In the genomic region with DNA sequence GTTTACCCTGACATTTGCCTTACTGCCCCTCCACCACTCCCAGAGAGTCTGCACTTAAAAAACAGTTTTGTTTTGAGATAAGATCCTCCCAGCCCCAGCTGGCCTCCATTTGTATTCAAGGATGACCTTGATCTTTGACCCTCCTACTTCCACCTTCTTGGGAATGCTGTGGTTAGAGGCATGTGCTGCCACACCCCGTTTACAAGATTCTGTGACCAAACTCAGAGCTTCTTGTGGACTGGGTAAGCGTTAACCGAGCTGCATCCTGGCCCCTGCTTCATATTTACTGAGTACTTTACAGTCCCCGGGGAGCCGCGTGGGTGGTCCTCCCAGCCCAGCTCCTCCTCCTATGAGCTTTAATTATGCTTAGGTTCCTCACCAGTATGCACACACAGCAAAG, we compare ENCODE assay signal across 15 mouse cellular contexts.
DNase-seq lines count a peak whose midpoint lies in the region; ATAC-seq and TF ChIP-seq lines count a peak whose summit lies in the region.
"Had no signal": no experiment of that assay in that cellular context is flagged by ENCODE, and none has a peak within 500 bp of the region (broad histone marks: within the 10 kb centered on the region; RNA-seq: fewer than 3 reads in every experiment).

No protein-coding gene starts in this region.

- peak overlapping the region; percentile 16; the same call in 1 of the 2 replicates for H3K4me2 ChIP-seq in heart, embryonic 11.5 days
- peak overlapping the region; percentile 23 for H3K4me2 ChIP-seq in liver, embryonic 12.5 days
- no peak overlapping the region for H3K4me2 ChIP-seq in liver, postnatal 0 days (ENCODE audit: low read depth, low read length)
- H3K4me2 ChIP-seq in myocyte (ENCODE audit: low read depth) = peak overlapping the region; percentile 36
- H3K4me2 ChIP-seq: forebrain, embryonic 15.5 days; intestine, embryonic 15.5 days; limb, embryonic 12.5 days had no signal

- TF ChIP-seq CTCF in liver, postnatal 0 days (IDR thresholded peaks at IDR 0.05; ENCODE audit: low read depth) = no peak

- H3K9ac ChIP-seq in heart, embryonic 11.5 days (ENCODE audit: low read depth, low read length) = no peak overlapping the region
- peak overlapping the region; percentile 10; the same call in 1 of the 2 replicates for H3K9ac ChIP-seq in liver, embryonic 12.5 days
- no peak overlapping the region for H3K9ac ChIP-seq in liver, postnatal 0 days (replicated peaks)
- H3K9ac ChIP-seq: forebrain, embryonic 15.5 days; intestine, embryonic 15.5 days; limb, embryonic 12.5 days had no signal

- H3K9me3 ChIP-seq in heart, embryonic 11.5 days (replicated peaks; ENCODE audit: control insufficient read depth, low read length) = no peaks in the 10 kb centered on the region
- no peaks in the 10 kb centered on the region for H3K9me3 ChIP-seq in liver, embryonic 12.5 days (replicated peaks)
- H3K9me3 ChIP-seq in liver, postnatal 0 days (ENCODE audit: low read length) = no peaks in the 10 kb centered on the region
- H3K9me3 ChIP-seq: forebrain, embryonic 15.5 days; intestine, embryonic 15.5 days; limb, embryonic 12.5 days had no signal

- WGBS in heart, embryonic 11.5 days (ENCODE audit: insufficient replicate concordance) = 26% methylated on average over 6 of the region's 6 CpGs
- WGBS in liver, embryonic 12.5 days (ENCODE audit: insufficient replicate concordance) = 12% methylated on average over 6 of the region's 6 CpGs
- 26% methylated on average over 6 of the region's 6 CpGs for WGBS in liver, postnatal 0 days (ENCODE audit: insufficient replicate concordance)

- H3K79me2 ChIP-seq in myocyte (ENCODE audit: control insufficient read depth, insufficient read depth) = no peaks in the 10 kb centered on the region

- DNase-seq in heart, adult 8-10 months (ENCODE audit: low spot score) = no peak
- no peak for DNase-seq in liver, postnatal 0 days
- DNase-seq in ZHBTc4 (ENCODE audit: low read depth, low spot score) = peak; percentile 98
- no peak for DNase-seq in urinary bladder, postnatal 4 days (ENCODE audit: low spot score in 2 of 2)
- DNase-seq in T-cell, adult 2 months (ENCODE audit: low spot score) = no peak
- DNase-seq: cerebellum, adult 8-10 months; gastrocnemius, postnatal 25 days; layer of hippocampus, adult 9-11 months; spleen, adult 18-20 months had no signal

- no peaks in the 10 kb centered on the region for H3K27me3 ChIP-seq in heart, embryonic 11.5 days (ENCODE audit: control insufficient read depth, insufficient read depth, low read length)
- H3K27me3 ChIP-seq in liver, embryonic 12.5 days (replicated peaks) = 0 out of 2 replicates have a peak, but pooled peaks cover 4% of the 10 kb centered on the region
- H3K27me3 ChIP-seq in liver, postnatal 0 days (ENCODE audit: insufficient read depth, low read length) = no peaks in the 10 kb centered on the region
- no peaks in the 10 kb centered on the region for H3K27me3 ChIP-seq in myocyte (ENCODE audit: control insufficient read depth, insufficient read depth, insufficient read length)
- H3K27me3 ChIP-seq: forebrain, embryonic 15.5 days; intestine, embryonic 15.5 days; limb, embryonic 12.5 days had no signal

- no peaks in the 10 kb centered on the region for H3K36me3 ChIP-seq in heart, embryonic 11.5 days (ENCODE audit: control insufficient read depth, insufficient read depth, low read length)
- H3K36me3 ChIP-seq in liver, embryonic 12.5 days = no peaks in the 10 kb centered on the region
- no peaks in the 10 kb centered on the region for H3K36me3 ChIP-seq in liver, postnatal 0 days (replicated peaks; ENCODE audit: insufficient read depth, low read length)
- H3K36me3 ChIP-seq in myocyte (ENCODE audit: control insufficient read depth, insufficient read depth) = no peaks in the 10 kb centered on the region
- H3K36me3 ChIP-seq: intestine, embryonic 15.5 days; limb, embryonic 12.5 days had no signal

- H3ac ChIP-seq in myocyte (ENCODE audit: control insufficient read depth, insufficient read length) = no peak overlapping the region

- H3K4me1 ChIP-seq in heart, embryonic 11.5 days (ENCODE audit: control insufficient read depth, insufficient read depth, low read length) = peaks cover 9% of the 10 kb centered on the region; the same call in 1 of the 2 replicates
- peaks cover 48% of the 10 kb centered on the region for H3K4me1 ChIP-seq in liver, embryonic 12.5 days
- peaks cover 14% of the 10 kb centered on the region for H3K4me1 ChIP-seq in liver, postnatal 0 days (ENCODE audit: insufficient read depth)
- H3K4me1 ChIP-seq: forebrain, embryonic 15.5 days had no signal

- ATAC-seq in heart, embryonic 11.5 days (replicated peaks; ENCODE audit: insufficient number of reproducible peaks, low FRiP score, low TSS enrichment) = no peak
- ATAC-seq in liver, embryonic 12.5 days = no peak
- no peak for ATAC-seq in liver, postnatal 0 days
- ATAC-seq: forebrain, embryonic 15.5 days; intestine, embryonic 15.5 days had no signal

- TF ChIP-seq POLR2A in myocyte (IDR thresholded peaks at IDR 0.05; ENCODE audit: insufficient read length, low read depth) = no peak

- peak overlapping the region; percentile 62 for H3K27ac ChIP-seq in heart, embryonic 11.5 days (ENCODE audit: low read depth, low read length)
- H3K27ac ChIP-seq in liver, embryonic 12.5 days = peak overlapping the region; percentile 57
- no peak overlapping the region for H3K27ac ChIP-seq in liver, postnatal 0 days (ENCODE audit: low read depth)
- H3K27ac ChIP-seq: forebrain, embryonic 15.5 days; intestine, embryonic 15.5 days; limb, embryonic 12.5 days had no signal

- TF ChIP-seq EP300 in liver, postnatal 0 days (IDR thresholded peaks at IDR 0.05; ENCODE audit: low read depth) = no peak

- no peak overlapping the region for H3K4me3 ChIP-seq in heart, embryonic 11.5 days (ENCODE audit: low read depth, low read length)
- H3K4me3 ChIP-seq in liver, embryonic 12.5 days = no peak overlapping the region
- no peak overlapping the region for H3K4me3 ChIP-seq in liver, postnatal 0 days (ENCODE audit: low read depth, low read length)
- no peak overlapping the region for H3K4me3 ChIP-seq in myocyte
- H3K4me3 ChIP-seq: forebrain, embryonic 15.5 days; intestine, embryonic 15.5 days; limb, embryonic 12.5 days had no signal

TF ChIP-seq in myocyte, 11 proteins besides CTCF, POLR2A, EP300 and RAD21:
- no peak for TF ChIP-seq E2F4 (IDR thresholded peaks at IDR 0.05; ENCODE audit: insufficient read depth)
- peak in 1 of 3 experiments; percentile 17 for TF ChIP-seq MYOD1 (IDR thresholded peaks at IDR 0.05; ENCODE audit: control insufficient read depth in 1 of 3, insufficient read length in 2 of 3, low read depth in 2 of 3)
